Mouse (Mus musculus): ENCODE data around the gene Adam12. TPM values are rescaled to one million over a fixed set of nuclear protein-coding genes. Genes with fewer than 3 reads are reported as not detected.

Adam12 gene
- polyA plus RNA-seq, 1 experiment from 2014 or later = 1.0 TPM

DNA sequence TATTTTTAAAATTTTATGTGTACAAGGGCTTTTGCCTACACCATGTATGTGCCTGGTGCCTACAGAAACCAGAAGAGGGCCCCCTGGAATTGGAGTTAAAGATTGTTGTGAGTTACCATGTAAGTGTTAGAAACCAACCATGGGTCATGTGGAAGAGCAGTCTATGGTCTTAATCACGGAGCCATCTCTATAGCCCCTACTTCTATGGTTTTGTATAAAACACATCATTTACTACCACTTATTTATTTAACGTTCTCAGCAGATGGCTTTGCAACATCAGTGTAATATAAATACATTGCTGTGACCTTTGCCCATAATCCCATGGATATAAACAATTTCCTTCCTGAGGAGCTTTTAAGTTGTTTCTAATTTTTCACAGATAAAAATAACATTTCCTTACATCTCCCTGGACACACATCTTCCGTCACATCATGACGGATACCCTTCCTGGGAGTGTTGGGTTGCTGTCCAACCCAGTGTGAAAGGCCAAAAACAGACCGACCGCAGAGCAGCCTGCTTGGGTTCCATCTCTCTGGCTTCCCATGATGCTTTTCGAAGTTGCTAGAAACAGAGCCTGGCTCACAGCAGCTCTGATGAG, 18.4 kb upstream of the Adam12 start:
- no peaks in the 10 kb centered on the region for H3K9me3 ChIP-seq (ENCODE audit: control insufficient read depth)
- no peak overlapping the region for H3K4me2 ChIP-seq (replicated peaks; ENCODE audit: low read depth)
- H3K4me1 ChIP-seq (replicated peaks; ENCODE audit: control insufficient read depth, insufficient read depth, low read length) = no peaks in the 10 kb centered on the region
- no peak for ATAC-seq
- no peaks in the 10 kb centered on the region for H3K27me3 ChIP-seq (replicated peaks; ENCODE audit: control insufficient read depth, insufficient read depth, low read length)
- WGBS = 52% methylated on average over 7 of the region's 7 CpGs
- no peak for TF ChIP-seq CTCF (IDR thresholded peaks at IDR 0.05; ENCODE audit: low read depth)
- H3K4me3 ChIP-seq (ENCODE audit: low read depth, low read length) = no peak overlapping the region
- H3K36me3 ChIP-seq (ENCODE audit: control insufficient read depth, insufficient read depth) = no peaks in the 10 kb centered on the region
- no peak overlapping the region for H3K9ac ChIP-seq (ENCODE audit: low read depth, low read length)
- no peak overlapping the region for H3K27ac ChIP-seq (ENCODE audit: low read depth, low read length)

GRCm38 (mm10) chr7:134248041-134248440, 16.1 kb upstream of the Adam12 start:
- no peak for TF ChIP-seq CTCF (IDR thresholded peaks at IDR 0.05; ENCODE audit: low read depth)
- WGBS = 92% methylated on average over 2 of the region's 2 CpGs
- no peak overlapping the region for H3K27ac ChIP-seq (ENCODE audit: low read depth, low read length)
- ATAC-seq = no peak
- no peaks in the 10 kb centered on the region for H3K4me1 ChIP-seq (replicated peaks; ENCODE audit: control insufficient read depth, insufficient read depth, low read length)
- no peaks in the 10 kb centered on the region for H3K9me3 ChIP-seq (ENCODE audit: control insufficient read depth)
- H3K36me3 ChIP-seq (ENCODE audit: control insufficient read depth, insufficient read depth) = no peaks in the 10 kb centered on the region
- no peaks in the 10 kb centered on the region for H3K27me3 ChIP-seq (replicated peaks; ENCODE audit: control insufficient read depth, insufficient read depth, low read length)
- no peak overlapping the region for H3K4me2 ChIP-seq (replicated peaks; ENCODE audit: low read depth)
- H3K9ac ChIP-seq (ENCODE audit: low read depth, low read length) = no peak overlapping the region
- no peak overlapping the region for H3K4me3 ChIP-seq (ENCODE audit: low read depth, low read length)

GRCm38 (mm10) chr7:134246624-134247023, 14.7 kb upstream of the Adam12 start:
- ATAC-seq = no peak
- Histone ChIP-seq H3K4me2 (replicated peaks; ENCODE audit: low read depth) (no peak overlapping the region), H3K27me3 (replicated peaks; ENCODE audit: control insufficient read depth, insufficient read depth, low read length) (no peaks in the 10 kb centered on the region), H3K36me3 (ENCODE audit: control insufficient read depth, insufficient read depth) (no peaks in the 10 kb centered on the region), H3K9ac (ENCODE audit: low read depth, low read length) (no peak overlapping the region), H3K4me1 (replicated peaks; ENCODE audit: control insufficient read depth, insufficient read depth, low read length) (no peaks in the 10 kb centered on the region), H3K4me3 (ENCODE audit: low read depth, low read length) (no peak overlapping the region), H3K27ac (ENCODE audit: low read depth, low read length) (no peak overlapping the region), H3K9me3 (ENCODE audit: control insufficient read depth) (no peaks in the 10 kb centered on the region)
- 56% methylated on average over 5 of the region's 5 CpGs for WGBS
- no peak for TF ChIP-seq CTCF (IDR thresholded peaks at IDR 0.05; ENCODE audit: low read depth)

DNA sequence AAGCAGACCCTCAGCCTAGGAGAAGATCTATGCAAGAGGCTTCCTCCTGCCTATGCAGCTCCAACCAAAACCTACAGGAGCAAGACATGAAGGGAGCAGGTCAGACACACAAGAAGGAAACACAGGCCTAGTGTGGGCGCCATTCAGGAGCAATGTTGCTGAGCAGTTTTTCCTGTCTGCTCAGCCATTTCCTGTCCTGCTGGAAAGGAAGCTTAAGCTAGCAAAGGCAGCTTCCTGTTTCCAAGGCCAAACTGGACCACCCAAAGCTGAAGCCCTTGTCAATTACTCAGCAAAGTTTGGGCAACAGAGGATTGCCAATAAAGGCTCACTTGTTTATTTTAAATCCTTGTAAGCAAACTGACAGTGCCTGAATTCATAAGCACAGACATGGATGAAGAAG, 10.8 kb upstream of the Adam12 start:
- Histone ChIP-seq H3K4me2 (replicated peaks; ENCODE audit: low read depth) (no peak overlapping the region), H3K4me3 (ENCODE audit: low read depth, low read length) (no peak overlapping the region), H3K27me3 (replicated peaks; ENCODE audit: control insufficient read depth, insufficient read depth, low read length) (no peaks in the 10 kb centered on the region), H3K36me3 (ENCODE audit: control insufficient read depth, insufficient read depth) (no peaks in the 10 kb centered on the region), H3K27ac (ENCODE audit: low read depth, low read length) (no peak overlapping the region), H3K9ac (ENCODE audit: low read depth, low read length) (no peak overlapping the region), H3K9me3 (ENCODE audit: control insufficient read depth) (no peaks in the 10 kb centered on the region), H3K4me1 (replicated peaks; ENCODE audit: control insufficient read depth, insufficient read depth, low read length) (no peaks in the 10 kb centered on the region)
- TF ChIP-seq CTCF (IDR thresholded peaks at IDR 0.05; ENCODE audit: low read depth) = no peak
- no peak for ATAC-seq
- WGBS = 63% methylated on average over 1 of the region's 1 CpGs

GRCm38 (mm10) chr7:134241212-134241611, 9.3 kb upstream of the Adam12 start:
- 82% methylated on average over 4 of the region's 4 CpGs for WGBS
- no peak for TF ChIP-seq CTCF (IDR thresholded peaks at IDR 0.05; ENCODE audit: low read depth)

GRCm38 (mm10) chr7:134240579-134240978, 8.6 kb upstream of the Adam12 start:
- H3K4me2 ChIP-seq (replicated peaks; ENCODE audit: low read depth) = no peak overlapping the region
- H3K27ac ChIP-seq (ENCODE audit: low read depth, low read length) = no peak overlapping the region
- no peak overlapping the region for H3K9ac ChIP-seq (ENCODE audit: low read depth, low read length)
- 76% methylated on average over 1 of the region's 1 CpGs for WGBS
- H3K4me3 ChIP-seq (ENCODE audit: low read depth, low read length) = no peak overlapping the region
- no peak for TF ChIP-seq CTCF (IDR thresholded peaks at IDR 0.05; ENCODE audit: low read depth)
- H3K27me3 ChIP-seq (replicated peaks; ENCODE audit: control insufficient read depth, insufficient read depth, low read length) = no peaks in the 10 kb centered on the region
- H3K9me3 ChIP-seq (ENCODE audit: control insufficient read depth) = no peaks in the 10 kb centered on the region
- ATAC-seq = no peak
- H3K4me1 ChIP-seq (replicated peaks; ENCODE audit: control insufficient read depth, insufficient read depth, low read length) = no peaks in the 10 kb centered on the region
- no peaks in the 10 kb centered on the region for H3K36me3 ChIP-seq (ENCODE audit: control insufficient read depth, insufficient read depth)

More at GRCm38 (mm10) chr7:134241212-134241611, 9.3 kb upstream of the Adam12 start:
- H3K4me2 ChIP-seq (replicated peaks; ENCODE audit: low read depth) = no peak overlapping the region
- no peaks in the 10 kb centered on the region for H3K9me3 ChIP-seq (ENCODE audit: control insufficient read depth)
- no peak overlapping the region for H3K9ac ChIP-seq (ENCODE audit: low read depth, low read length)
- no peaks in the 10 kb centered on the region for H3K4me1 ChIP-seq (replicated peaks; ENCODE audit: control insufficient read depth, insufficient read depth, low read length)
- no peak overlapping the region for H3K4me3 ChIP-seq (ENCODE audit: low read depth, low read length)
- no peak overlapping the region for H3K27ac ChIP-seq (ENCODE audit: low read depth, low read length)
- no peak for ATAC-seq
- H3K27me3 ChIP-seq (replicated peaks; ENCODE audit: control insufficient read depth, insufficient read depth, low read length) = no peaks in the 10 kb centered on the region
- H3K36me3 ChIP-seq (ENCODE audit: control insufficient read depth, insufficient read depth) = no peaks in the 10 kb centered on the region

- Histone ChIP-seq H3K4me2 (replicated peaks; ENCODE audit: low read depth) (no peak overlapping the region), H3K4me3 (ENCODE audit: low read depth, low read length) (no peak overlapping the region), H3K9me3 (ENCODE audit: control insufficient read depth) (no peaks in the 10 kb centered on the region), H3K4me1 (replicated peaks; ENCODE audit: control insufficient read depth, insufficient read depth, low read length) (no peaks in the 10 kb centered on the region), H3K27ac (ENCODE audit: low read depth, low read length) (no peak overlapping the region), H3K36me3 (ENCODE audit: control insufficient read depth, insufficient read depth) (no peaks in the 10 kb centered on the region), H3K9ac (ENCODE audit: low read depth, low read length) (no peak overlapping the region), H3K27me3 (replicated peaks; ENCODE audit: control insufficient read depth, insufficient read depth, low read length) (no peaks in the 10 kb centered on the region)
- 95% methylated on average over 3 of the region's 3 CpGs for WGBS
- no peak for ATAC-seq
- no peak for TF ChIP-seq CTCF (IDR thresholded peaks at IDR 0.05; ENCODE audit: low read depth)
Measured at GRCm38 (mm10) chr7:134238863-134239262, 6.9 kb upstream of the Adam12 start.
